Mouse (Mus musculus): ENCODE data around the gene Mknk2.

Mknk2 gene

DNA sequence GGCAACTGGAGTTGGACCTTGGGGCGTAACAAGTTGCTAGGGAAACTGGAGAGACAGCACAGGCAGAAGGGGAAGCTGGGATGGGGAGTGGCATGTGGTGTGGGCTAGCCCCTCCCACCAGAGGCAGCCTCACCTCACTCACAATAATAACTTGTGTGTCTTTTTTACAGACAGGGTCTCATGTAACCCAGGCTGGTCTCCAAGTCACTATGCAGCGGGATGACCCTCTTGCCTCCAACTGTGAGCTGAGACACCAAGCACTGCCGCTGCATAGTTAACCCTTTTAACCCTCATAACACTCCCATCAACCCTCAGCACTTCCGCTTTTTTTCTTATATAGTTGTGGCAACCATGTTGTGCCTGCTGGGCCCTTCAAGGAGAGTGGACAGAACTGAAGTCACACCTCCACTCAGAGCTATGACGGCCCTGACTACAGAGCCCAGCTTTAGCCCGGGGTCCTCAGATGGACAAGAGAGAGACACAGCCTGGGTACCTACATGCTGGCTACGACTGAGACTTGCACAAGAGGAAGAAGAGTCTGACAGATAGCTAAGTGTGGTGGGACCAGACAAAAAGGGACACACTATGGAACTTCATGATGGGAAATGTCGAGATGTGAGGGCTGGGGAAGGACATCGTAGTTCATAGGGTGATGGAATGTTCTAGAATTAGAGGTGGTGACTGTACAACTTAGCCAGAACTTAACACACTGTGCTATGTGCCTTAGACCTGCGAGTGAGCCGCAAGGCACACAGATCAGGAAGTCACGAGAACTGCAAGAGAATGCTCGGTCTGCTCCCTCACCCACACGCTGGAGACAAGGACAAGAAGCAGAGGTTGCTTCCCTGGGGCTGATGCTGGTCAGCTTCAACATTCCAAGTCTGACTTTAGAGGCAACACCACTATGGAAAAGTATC is 14.6 kb upstream of the Mknk2 start:
- no peak for DNase-seq

DNA sequence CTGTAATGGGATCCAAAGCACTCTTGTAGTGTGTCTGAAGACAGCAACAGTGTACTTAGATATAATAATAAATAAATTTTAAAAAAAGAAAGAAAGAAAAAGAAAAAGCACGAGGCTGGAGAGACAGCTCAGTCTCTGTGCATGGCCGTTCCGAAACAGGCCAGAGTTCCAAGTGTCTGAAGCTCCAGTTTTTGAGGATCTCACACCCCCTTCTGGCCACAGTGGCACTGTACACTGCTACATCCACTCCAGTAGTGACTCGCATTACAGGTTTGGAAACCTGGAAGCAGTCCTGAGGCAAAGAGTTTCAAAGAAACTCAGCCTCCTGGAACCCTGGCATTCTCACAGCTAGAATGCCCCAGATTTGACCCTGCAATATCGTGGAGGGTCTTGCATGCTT is 9.9 kb upstream of the Mknk2 start:
- DNase-seq = no peak

DNA sequence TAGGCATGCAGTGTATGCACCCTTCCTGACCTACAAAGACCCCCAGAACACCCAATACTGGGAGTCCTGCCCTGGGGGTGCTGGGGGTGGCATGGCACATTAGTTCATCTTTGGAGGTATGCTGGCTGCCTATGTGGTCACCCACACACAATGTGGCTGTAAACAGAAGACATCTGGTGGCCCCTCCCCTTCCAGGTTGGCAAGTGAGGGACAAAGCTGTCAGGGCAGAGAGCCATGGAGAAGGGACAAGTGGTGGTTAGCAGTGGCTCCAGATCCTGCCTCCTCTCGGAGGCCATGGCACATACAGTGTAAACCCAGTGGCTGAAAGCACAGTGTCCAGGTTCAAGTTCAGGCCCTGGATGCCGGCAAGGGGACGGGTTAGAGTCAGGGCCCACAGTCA is 8.7 kb upstream of the Mknk2 start:
- no peak for DNase-seq

DNA sequence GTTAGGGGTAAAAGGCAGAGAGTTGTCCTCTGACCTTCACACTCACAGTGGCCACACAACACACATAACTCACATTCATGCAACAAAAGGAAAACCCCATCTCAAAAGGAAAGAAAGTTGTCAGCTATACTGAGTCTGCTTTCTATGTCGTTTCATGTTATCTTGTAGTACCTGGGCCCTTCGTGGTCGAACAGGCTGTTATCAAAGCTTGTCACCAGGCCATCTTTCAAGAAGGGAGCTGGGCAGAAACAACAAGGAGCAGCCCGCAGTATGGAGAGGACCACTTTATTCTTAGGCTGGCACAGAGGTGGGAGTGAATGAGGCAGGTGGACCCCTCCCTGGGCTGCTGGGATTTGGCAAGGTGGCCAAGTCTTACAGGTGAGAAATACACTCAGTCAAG is 7.1 kb upstream of the Mknk2 start:
- DNase-seq = no peak

DNA sequence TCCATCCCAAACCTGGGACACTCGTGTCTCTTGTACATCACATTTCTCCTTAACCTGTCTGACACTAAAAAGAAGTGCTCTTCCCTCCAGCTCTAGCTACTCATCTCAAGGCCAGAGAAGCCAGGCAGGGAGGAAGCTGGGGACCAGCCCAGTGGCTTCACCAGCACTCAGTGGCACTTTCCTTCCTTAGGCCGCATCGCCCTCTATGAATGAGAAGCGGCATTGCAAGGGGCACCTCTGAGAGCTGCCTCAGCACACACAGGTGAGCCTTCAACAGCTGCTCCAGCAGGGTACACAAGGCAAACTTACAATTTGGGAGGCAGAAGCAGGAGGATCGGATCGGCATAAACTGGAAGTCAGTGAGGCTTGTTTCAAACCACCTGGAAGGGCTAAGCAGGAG is 6.3 kb upstream of the Mknk2 start:
- DNase-seq = peak; percentile 70 to 80

DNA sequence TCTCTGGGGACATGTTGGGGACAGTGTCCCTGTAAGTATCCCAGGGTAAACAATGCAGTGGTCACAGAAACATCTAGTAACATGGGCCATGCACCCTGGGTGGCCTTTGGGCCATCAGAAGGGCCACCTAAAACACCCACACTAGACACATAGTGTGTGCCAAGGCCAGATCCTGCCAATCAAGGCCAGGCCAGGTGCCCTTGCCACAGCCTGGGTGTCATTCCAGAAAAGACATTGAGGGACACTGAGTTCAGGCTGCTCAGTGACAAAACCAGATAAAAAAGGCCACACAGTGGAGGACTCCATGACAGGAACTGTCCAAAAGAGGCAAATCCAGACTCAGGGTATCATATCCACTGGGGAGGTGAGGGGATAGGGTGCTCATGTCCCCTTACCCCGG is 5.7 kb upstream of the Mknk2 start:
- DNase-seq = no peak

DNA sequence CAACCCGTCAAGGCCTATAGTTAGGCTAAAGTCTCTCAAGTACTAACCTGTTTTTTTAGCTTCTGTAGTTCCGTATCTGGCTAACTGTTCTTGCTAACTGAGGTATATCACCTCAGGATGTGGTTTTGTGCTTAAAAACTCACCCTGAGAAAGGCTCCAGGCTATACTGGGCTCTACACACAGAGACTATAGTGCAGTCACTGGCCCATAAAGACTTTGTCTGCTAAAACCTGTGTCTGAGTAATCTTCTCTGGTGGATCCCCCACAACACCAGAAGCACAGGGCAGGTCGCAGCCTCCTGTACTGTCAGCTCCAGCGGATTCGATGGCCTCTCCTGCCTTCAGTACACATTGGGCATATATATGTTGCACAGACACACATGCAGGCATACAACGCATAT is 4.1 kb upstream of the Mknk2 start:
- no peak for DNase-seq

DNA sequence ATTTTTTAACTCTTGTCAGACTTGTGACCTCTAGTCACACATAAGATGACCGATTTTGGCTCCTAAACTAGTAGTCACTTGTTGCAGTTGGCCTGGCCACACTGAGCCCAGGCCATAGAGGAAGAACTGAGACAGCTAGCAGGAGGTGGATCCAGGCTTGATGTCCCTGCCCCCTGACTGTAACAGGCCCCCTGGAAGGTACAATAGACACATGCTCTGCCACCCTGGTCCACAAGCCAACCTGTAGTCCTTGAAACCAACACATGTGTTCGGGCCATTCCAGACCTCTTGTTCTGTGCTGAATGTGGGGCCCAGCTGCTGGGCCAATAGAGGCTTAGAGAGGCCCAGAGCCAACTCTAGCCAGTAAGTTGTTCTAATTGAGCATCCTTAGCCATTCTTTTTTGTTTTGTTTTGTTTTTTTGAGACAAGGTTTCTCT is 2.4 kb upstream of the Mknk2 start:
- no peak for DNase-seq

DNA sequence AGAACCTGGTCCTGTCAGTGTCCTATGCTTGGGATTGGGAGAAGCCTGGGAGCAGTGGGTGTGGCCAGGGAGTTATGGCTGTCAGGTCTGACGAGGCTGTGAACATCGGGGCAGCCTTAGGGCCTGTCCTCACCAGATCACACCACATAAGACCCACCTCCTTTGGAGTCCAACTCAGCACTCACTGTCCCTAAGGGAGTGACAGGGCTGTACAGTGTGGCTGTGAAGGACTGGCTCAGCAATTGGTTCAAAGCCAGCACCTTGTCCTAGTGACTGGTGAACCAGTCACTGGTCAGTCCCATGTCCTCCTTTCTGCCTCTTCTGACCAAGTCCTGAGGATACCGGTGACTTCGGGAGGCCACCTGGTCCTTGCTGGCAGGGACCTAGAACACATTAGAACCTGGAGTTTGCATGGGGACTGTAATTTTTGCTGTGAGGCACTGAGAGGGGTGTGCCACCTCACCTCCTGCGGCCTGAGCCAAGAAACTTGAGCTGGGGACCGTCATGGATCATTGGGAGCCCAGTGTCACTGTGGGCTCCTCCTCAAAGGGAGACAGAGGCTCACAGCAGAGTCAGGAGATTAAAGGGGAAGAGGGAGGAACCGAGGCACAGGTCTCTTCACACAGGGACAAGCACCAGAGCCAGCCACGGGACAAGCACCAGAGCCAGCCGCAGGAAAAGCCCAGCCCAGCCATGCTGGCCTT is 1.8 kb upstream of the Mknk2 start:
- DNase-seq = no peak

DNA sequence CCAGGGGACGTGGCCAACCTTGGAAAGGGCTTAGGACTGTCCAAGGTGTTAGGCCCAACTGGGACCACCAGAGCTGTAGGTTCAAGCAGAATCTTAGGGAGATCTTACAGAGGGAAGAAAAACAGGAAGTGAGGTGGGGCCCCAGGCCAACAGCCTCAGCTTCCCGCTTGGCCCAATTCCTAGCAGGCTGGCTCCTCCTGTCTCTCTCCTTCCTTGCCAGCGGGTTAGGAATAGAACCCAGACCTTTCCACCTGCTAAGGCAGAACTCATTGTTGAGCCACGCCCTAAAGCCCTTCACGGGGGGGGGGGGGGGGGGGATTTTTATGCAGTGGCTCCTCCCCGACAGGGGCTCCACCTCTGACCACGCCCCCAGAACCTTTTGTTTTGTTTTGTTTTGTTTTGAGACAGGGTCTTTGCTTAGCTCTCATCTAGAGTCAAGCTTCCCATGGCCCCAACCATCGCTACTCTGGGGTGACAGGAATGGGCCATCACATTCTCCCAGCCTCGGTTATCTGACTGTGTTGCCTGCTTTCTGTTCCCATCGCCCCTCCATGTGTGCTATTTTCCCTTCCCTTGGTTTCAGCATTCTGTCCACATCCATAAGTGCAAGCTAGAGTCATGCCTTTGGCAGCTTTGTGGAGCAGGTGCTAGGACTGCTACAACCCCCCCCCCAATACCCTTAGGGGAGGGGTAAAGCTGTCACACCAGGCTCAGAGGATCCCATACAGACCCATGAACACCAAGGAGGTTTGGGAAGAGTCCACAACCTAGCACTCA is 877 bp upstream of the Mknk2 start:
- DNase-seq = no peak

DNA sequence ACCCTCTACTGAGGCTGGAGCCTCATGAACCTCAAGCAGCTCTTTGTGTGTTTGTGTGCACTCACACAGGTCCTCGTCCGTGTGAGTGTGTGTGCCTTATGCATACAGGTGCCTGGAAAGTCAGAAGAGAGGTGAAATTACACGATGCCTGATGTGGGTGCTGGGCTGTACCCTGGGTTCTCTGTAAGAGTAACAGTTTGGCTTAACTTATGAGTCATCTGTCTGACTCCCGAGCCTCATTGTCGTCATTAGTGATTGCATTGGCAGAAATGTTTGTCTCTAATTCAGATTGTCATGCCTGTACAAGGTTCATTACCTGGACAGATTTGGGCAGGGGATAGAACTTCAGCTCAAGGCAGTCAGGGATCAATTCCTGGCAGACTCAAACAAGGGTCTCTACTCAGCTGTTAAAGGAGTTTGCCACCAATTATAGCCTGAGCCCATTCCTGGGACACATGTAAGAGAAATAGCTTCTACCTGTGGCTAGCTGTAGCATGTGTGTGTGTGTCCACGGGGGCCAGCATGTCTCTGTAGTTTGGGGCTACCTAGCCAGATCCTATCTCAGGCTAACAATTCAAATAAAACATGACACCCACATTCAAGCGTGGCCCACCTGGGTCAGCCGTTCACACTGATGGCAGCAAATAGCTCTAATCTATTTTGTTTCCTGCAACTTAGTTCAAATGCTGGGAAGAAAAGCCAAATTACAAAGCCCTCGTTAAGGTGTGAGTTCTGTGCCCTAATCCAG is 610 bp downstream of the Mknk2 start:
- DNase-seq = no peak

DNA sequence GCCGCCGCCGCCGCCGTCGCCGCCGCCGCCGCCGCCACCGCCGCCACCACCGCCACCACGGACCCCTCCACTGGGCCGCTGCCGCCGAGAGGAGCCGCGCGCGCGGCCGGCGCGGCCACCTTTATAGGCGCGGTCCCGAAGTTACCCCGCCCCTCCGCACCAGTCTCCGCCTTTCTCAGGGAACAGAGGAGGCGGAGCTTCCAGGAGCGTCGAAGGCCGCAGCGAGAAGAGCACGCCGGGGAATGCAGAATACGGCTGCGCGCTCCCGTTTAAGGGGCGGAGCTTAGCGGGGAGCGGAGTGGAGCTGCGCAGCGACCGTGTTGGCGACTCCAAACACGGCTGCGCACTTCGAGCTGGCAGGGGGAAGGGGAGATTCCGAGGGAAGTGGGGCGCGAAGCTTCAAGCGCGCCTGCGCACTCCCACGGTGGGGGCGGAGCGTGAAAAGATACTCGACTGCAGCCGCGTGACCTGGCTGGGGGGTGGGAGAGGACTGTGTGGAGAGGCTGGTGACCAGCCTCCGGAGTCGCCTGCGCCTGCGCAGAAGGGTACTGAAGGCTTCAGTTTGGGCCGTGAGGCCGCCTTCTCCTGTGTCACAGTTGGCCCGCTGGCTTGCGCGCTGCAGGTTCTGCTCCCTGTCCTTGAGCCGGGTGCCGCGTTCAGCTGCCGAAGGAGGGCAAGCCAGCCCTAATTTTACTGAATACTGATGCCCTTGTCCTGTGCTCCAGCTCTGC is 1.5 kb downstream of the Mknk2 start:
- peak; percentile 100 for DNase-seq

DNA sequence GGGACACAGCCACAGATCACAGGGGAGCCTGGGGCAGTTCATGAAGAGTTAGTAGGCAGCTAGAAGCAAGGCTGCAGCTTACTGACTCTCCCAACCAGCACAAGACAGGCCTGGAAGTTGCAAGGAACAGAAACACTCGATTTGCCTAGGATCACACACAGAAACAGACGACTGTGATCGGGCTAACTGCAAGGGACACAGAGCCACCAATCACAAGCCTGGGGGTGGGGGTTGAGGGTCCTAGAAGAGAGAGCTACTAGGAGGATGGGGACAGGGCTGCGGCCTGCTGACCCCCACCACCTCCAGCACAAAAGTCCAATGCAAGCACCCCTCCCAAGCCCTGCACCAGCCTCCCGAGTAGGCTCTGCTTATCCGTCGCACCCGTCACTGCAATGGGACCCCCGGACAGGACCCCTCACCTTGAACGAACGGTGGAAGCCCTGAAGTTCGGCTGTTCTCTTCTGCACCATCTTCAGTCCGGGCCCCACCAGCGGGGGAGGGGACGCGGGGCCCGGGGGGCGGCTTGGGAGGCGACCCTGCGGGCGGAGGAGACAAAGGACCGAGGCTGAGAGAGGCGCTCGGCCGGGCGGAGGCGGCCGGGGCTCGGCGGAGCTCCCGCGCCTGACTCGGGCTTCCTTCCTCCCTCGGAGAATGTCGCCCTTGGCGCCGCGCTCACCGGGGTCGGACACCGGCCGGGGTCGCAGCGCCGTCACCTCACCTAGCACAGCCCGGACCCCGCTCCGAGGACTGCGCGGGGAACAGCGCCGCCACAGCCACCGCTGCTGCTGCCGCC is 2.3 kb downstream of the Mknk2 start:
- peak in 1 of 2 experiments; percentile 64 for DNase-seq

DNA sequence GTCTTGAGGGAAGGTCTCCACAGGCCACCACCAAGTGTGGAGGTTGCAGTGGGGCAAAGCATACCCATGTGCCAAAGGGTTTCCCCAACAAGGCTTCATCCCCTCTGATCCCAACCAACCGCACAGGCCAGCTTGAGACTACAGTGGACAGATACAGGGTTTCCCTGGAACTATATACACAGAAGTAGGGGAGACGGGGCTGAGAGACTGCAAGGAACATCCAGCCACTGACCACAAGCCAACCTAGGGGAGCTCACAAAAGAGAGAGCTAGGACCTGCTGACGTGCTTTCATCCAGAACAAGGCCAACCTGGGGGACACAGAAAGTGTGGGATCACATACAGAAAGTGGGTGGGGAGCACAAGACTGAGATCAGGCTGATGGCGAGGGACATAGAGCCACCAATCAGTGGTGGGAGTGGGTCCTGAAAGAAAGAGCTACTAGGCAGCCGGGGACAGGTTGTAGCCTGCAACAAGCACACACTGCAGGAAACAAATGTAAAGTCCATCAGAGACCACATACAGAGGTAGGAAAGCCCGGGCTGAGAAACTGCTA is 3.0 kb downstream of the Mknk2 start:
- DNase-seq = no peak

DNA sequence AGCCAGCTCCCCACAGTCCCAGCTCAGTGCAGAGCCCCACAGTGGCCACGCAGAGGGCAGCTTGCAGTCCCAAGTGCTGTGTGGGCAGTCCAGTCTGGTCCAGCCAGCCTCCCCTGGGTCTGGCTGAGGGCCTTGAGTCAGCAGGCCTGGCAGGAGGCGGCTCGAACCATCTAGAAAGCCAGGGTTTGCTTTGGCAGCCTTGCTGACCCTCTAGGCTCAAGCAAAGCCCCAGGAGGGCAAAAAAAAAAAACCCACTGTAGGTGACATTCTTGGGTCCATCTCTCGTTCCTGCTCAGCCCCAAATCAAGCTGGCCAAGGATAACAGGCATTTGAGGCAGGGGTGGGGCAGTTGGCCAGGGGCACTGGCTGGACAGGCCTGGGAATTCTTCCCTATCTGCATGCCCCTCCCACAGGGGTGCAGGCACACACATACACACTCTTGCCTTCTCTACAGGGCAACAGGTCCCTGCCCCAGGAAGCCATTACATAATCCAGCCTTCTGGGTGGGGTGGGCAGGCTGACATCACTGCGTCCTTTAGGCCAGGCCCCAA is 3.7 kb downstream of the Mknk2 start:
- no peak for DNase-seq

DNA sequence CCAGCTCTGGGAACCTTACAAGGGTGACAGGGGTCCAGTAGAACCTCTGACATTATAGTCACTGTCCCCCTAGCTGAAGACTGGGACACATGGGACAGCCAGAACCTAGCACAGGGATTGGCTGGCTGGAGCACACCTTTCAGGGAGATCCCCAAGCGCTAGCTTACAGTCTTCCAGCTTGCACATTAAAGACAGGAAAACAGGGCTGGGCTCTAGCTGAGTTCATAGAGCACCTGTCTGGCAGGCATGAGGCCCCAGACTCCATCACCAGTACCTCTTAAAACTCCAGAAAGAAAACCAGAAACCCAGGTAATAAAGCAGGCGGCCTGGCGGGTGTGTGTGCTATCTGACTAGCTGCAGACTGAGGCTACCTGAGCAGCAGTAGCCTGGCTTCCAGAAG is 4.2 kb downstream of the Mknk2 start:
- DNase-seq = no peak

DNA sequence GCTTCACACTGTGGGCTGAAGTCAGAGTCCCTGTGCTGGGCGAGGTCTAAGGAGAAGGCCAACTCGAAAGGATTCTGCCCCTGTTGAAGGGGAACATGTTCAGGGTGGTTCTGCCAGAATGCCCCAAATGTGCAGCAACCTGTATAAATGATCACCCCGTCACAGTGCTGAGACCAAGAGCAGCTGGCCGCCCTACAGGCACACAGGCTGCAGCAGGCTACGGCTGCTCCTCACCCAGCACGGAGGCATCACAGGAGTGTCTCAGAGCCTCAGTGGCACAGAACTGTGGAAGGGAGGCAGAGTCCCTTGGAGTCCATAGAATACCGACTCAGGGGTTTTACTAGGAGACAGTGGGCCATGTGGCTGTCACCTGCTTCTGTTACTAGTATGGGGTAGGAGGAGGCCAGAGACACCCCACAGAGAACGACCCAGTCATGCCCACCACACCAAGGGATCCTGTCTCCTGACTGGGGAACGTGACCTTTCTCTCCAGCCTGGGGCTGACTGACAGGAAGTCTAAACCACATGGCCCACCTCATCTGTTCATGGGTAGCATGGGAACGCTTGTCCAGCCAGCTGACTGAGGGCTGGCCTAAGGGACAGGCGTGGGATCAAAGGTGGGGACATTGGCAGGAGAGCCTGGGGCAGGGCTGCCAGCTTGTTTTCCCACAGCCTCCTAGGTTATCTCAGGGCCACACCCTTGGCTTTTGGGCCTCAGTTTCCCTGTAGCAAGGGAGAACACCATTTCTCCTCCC is 5.8 kb downstream of the Mknk2 start:
- no peak for DNase-seq

DNA sequence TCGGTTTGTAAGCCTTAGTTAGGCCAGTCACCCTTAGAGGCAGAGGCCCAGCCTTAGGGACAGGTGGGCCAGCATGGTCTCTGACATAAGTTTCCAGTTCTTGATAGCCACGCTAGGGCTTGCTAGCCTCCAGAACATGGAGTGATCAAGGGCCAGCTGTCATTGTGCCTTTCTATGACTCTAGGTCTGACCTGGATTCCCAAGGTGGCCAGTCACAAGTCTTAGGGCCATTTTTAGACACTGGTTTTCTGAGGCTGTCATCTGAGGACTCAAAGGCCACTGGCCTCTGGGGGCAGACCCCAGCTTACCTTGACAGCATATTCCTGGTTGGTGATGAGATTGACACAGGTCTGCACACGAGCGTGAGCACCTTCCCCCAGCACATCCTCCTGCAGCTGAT is 6.7 kb downstream of the Mknk2 start:
- no peak for DNase-seq

DNA sequence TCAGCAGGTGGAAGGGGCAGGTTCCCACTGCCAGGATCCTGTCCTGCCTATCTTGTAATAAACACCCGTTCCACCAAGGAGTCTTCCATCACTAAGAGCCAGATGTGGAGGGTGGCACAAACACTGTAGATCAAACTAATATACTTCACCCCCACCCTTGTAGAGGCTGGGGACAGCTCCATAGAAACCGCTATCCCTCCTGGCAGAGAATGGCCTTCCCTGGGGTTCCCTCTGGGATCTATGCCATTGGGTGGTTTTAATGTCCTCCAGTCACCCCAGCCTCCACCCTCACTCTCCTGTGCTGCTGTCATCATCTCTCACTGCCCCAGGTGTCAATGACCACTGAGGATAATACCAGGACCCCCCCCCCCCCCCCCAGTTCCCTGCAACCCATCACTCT is 7.4 kb downstream of the Mknk2 start:
- no peak for DNase-seq
